Mouse (Mus musculus): ENCODE measurements around the gene Klhl22. TPM values are rescaled to one million over a fixed set of nuclear protein-coding genes. Genes with fewer than 3 reads are reported as not detected.

The Klhl22 gene
- total and polyA plus RNA-seq, 2 experiments from 2014 or later: 79.3 to 156 TPM

DNA sequence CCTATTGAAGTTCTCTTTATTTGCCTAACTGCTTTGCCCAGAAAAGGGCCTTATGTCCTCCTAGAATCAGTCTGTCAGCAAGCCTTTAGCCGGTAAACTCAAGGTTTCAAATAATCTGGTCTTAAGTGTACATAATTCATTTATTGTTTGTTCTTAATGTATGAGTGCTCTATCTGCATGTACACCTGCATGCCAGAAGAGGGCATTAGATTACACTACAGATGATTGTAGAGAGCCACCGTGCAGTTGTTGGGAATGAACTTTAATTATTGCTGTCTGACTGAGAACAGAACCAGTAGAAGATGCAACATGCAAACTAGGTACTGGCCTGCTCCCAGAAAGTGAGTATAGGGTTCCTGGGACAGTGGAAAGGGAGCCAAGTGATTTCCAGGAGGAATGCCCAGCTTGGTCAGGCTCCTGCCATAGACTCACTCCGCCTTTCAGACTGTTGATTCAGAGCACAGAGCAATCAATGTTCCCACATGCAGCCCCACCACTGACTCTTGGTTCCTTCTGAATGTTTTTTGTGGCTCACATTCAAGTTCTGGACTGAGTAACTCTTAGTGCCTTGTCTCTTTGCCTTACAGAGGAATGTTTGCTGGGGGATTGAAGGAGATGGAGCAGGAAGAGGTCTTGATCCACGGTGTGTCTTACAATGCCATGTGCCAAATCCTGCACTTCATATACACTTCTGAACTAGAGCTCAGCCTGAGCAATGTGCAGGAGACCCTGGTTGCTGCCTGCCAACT, 11.9 kb downstream of the Klhl22 start:
- ATAC-seq (ENCODE audit: low FRiP score) (no peak), DNase-seq (ENCODE audit: low spot score) (peak; percentile 19)
- H3K4me3 ChIP-seq (ENCODE audit: low read depth, low read length): no peak overlapping the region
- H3K4me1 ChIP-seq (ENCODE audit: insufficient read depth, low read length): no peaks in the 10 kb centered on the region
- H3K36me3 ChIP-seq (ENCODE audit: insufficient read depth, low read length): peaks cover 30% of the 10 kb centered on the region
- H3K4me2 ChIP-seq (ENCODE audit: low read depth, low read length, poor library complexity, severe bottlenecking): no peak overlapping the region
- H3K27me3 ChIP-seq (ENCODE audit: insufficient read depth, low read length): no peaks in the 10 kb centered on the region
- WGBS: 75% methylated on average over 4 of the region's 4 CpGs
- H3K9ac ChIP-seq (replicated peaks; ENCODE audit: low read length, poor library complexity, severe bottlenecking): no peak overlapping the region
- peak; percentile 63 for TF ChIP-seq CTCF (IDR thresholded peaks at IDR 0.05)
- H3K9me3 ChIP-seq (ENCODE audit: low read length): no peaks in the 10 kb centered on the region
- no peak overlapping the region for H3K27ac ChIP-seq (ENCODE audit: low read depth, low read length)

DNA sequence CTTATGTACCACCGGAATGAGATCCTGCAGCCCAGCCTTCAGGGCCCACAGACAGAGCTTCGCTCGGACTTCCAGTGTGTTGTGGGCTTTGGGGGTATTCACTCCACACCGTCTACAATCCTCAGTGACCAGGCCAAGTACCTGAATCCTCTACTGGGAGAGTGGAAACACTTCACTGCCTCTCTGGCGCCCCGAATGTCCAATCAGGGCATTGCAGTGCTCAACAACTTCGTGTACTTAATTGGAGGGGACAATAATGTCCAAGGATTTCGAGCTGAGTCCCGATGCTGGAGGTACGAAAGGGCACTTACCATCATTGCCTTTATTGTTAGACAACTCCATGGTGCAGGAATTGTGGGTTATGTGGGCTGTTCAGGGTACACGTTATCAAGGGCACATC, 17.4 kb downstream of the Klhl22 start:
- no peaks in the 10 kb centered on the region for H3K27me3 ChIP-seq (ENCODE audit: insufficient read depth, low read length)
- peak; percentile 64 for TF ChIP-seq CTCF (IDR thresholded peaks at IDR 0.05)
- H3K36me3 ChIP-seq (ENCODE audit: insufficient read depth, low read length): peaks cover 45% of the 10 kb centered on the region
- ATAC-seq (ENCODE audit: low FRiP score) (no peak), DNase-seq (ENCODE audit: low spot score) (no peak)
- H3K4me1 ChIP-seq (ENCODE audit: insufficient read depth, low read length): no peaks in the 10 kb centered on the region
- H3K9ac ChIP-seq (replicated peaks; ENCODE audit: low read length, poor library complexity, severe bottlenecking): no peak overlapping the region
- no peak overlapping the region for H3K4me3 ChIP-seq (ENCODE audit: low read depth, low read length)
- H3K9me3 ChIP-seq (ENCODE audit: low read length): no peaks in the 10 kb centered on the region
- no peak overlapping the region for H3K4me2 ChIP-seq (ENCODE audit: low read depth, low read length, poor library complexity, severe bottlenecking)
- no peak overlapping the region for H3K27ac ChIP-seq (ENCODE audit: low read depth, low read length)
- 68% methylated on average over 11 of the region's 11 CpGs for WGBS

DNA sequence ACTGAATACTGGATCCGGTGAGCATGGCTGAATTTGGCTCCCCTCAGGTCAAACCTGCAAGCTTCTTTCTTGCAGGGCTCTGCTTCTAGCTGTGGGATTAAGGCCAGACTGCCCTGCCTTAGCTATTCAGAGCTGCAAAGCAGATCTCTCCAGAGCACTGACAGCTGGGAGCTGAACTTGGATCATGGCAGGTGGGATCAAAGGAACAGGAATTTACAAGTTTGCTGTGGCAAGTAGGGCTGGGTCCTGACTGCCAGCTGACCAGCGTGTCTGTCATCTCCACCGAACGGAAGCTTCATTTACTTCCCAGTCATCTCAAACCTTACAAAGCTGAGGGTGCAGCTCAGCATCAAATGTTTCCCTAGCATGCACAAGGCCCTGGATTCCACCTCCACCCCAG, 18.8 kb downstream of the Klhl22 start:
- TF ChIP-seq CTCF (IDR thresholded peaks at IDR 0.05): no peak
- Histone ChIP-seq H3K9ac (replicated peaks; ENCODE audit: low read length, poor library complexity, severe bottlenecking) (no peak overlapping the region), H3K27ac (ENCODE audit: low read depth, low read length) (no peak overlapping the region), H3K4me3 (ENCODE audit: low read depth, low read length) (no peak overlapping the region), H3K27me3 (ENCODE audit: insufficient read depth, low read length) (no peaks in the 10 kb centered on the region), H3K4me2 (ENCODE audit: low read depth, low read length, poor library complexity, severe bottlenecking) (no peak overlapping the region), H3K9me3 (ENCODE audit: low read length) (no peaks in the 10 kb centered on the region), H3K4me1 (ENCODE audit: insufficient read depth, low read length) (no peaks in the 10 kb centered on the region), H3K36me3 (ENCODE audit: insufficient read depth, low read length) (peaks cover 43% of the 10 kb centered on the region)
- 79% methylated on average over 4 of the region's 4 CpGs for WGBS
- DNase-seq (ENCODE audit: low spot score): no peak
- ATAC-seq (ENCODE audit: low FRiP score): no peak

DNA sequence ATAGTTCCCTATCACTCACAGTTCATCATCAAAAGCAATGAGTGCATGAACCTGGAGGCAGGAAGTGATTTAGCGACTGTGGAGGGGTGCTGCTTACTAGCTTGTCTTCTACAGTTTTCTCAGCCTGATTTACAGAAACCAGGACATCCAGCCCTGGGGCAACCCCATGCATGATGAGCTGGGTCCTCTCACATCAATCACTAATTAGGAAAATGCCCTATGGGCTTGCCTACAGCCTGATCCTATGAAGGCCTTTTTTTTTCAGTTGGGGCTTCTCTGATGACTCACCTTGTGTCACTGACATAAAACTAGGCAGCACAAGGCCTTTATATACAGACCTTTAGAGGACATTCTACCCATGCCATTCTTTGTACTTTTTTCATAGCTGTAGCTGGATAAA, 20.3 kb downstream of the Klhl22 start:
- Histone ChIP-seq H3K36me3 (ENCODE audit: insufficient read depth, low read length) (peaks cover 49% of the 10 kb centered on the region), H3K27me3 (ENCODE audit: insufficient read depth, low read length) (no peaks in the 10 kb centered on the region), H3K4me3 (ENCODE audit: low read depth, low read length) (no peak overlapping the region), H3K9me3 (ENCODE audit: low read length) (no peaks in the 10 kb centered on the region), H3K4me2 (ENCODE audit: low read depth, low read length, poor library complexity, severe bottlenecking) (no peak overlapping the region), H3K27ac (ENCODE audit: low read depth, low read length) (no peak overlapping the region), H3K9ac (replicated peaks; ENCODE audit: low read length, poor library complexity, severe bottlenecking) (no peak overlapping the region), H3K4me1 (ENCODE audit: insufficient read depth, low read length) (no peaks in the 10 kb centered on the region)
- no peak for ATAC-seq (ENCODE audit: low FRiP score)
- TF ChIP-seq CTCF (IDR thresholded peaks at IDR 0.05): no peak
- 76% methylated on average over 1 of the region's 1 CpGs for WGBS
- DNase-seq (ENCODE audit: low spot score): no peak

DNA sequence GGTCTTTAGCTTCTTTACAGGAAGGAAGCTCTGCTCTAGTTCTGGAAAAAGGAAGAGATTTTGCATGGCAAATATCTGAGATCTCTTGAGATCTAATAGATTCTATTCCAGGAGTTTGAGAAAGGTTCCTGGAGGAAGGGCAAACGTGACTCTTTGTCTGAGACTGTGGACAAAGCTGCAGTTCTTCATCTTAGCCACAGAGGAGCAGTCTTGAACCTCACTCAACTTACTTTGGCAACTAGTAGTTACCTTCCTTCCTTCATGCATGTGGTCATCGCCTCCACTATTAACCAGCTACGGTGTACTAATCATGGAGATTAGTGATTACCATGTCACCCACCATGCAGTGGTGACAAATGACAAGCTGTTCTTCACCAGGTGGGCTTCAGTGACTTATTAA, 25.9 kb downstream of the Klhl22 start:
- TF ChIP-seq CTCF (IDR thresholded peaks at IDR 0.05): peak; percentile 63
- Histone ChIP-seq H3K27ac (ENCODE audit: low read depth, low read length) (no peak overlapping the region), H3K36me3 (ENCODE audit: insufficient read depth, low read length) (peaks cover 37% of the 10 kb centered on the region), H3K9ac (replicated peaks; ENCODE audit: low read length, poor library complexity, severe bottlenecking) (no peak overlapping the region), H3K4me1 (ENCODE audit: insufficient read depth, low read length) (no peaks in the 10 kb centered on the region), H3K9me3 (ENCODE audit: low read length) (no peaks in the 10 kb centered on the region), H3K4me2 (ENCODE audit: low read depth, low read length, poor library complexity, severe bottlenecking) (no peak overlapping the region), H3K4me3 (ENCODE audit: low read depth, low read length) (no peak overlapping the region), H3K27me3 (ENCODE audit: insufficient read depth, low read length) (no peaks in the 10 kb centered on the region)
- ATAC-seq (ENCODE audit: low FRiP score): no peak
- no peak for DNase-seq (ENCODE audit: low spot score)
- WGBS: 50% methylated on average over 3 of the region's 3 CpGs

DNA sequence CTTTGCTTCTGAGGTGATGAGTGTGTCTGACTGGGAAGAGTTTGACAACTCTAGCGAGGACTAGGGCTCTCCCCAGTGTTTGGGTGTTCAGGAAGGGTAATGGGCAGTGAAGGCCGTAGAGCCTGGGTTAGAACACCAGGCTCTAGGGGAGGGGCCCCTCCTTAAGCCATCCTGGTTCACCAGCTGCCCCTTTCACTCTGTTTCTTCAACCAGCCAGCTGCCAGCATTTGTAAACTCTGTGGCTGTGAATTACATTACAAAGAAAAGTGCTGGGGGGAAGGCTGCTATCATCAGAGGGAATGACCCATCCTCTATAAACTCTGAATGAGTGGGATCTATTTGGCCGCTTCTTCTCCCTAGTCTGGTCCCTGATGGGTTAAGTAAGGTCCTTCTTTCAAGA, 33.3 kb downstream of the Klhl22 start:
- peaks cover 17% of the 10 kb centered on the region for H3K36me3 ChIP-seq (ENCODE audit: insufficient read depth, low read length)
- TF ChIP-seq CTCF (IDR thresholded peaks at IDR 0.05): no peak
- no peaks in the 10 kb centered on the region for H3K9me3 ChIP-seq (ENCODE audit: low read length)
- no peak overlapping the region for H3K27ac ChIP-seq (ENCODE audit: low read depth, low read length)
- H3K27me3 ChIP-seq (ENCODE audit: insufficient read depth, low read length): peaks cover 22% of the 10 kb centered on the region
- H3K4me3 ChIP-seq (ENCODE audit: low read depth, low read length): no peak overlapping the region
- ATAC-seq (ENCODE audit: low FRiP score) (no peak), DNase-seq (ENCODE audit: low spot score) (no peak)
- H3K4me2 ChIP-seq (ENCODE audit: low read depth, low read length, poor library complexity, severe bottlenecking): no peak overlapping the region
- no peak overlapping the region for H3K9ac ChIP-seq (replicated peaks; ENCODE audit: low read length, poor library complexity, severe bottlenecking)
- 76% methylated on average over 3 of the region's 3 CpGs for WGBS
- no peaks in the 10 kb centered on the region; the same call in 1 of the 2 replicates for H3K4me1 ChIP-seq (ENCODE audit: insufficient read depth, low read length)

Data from midbrain, postnatal 0 days (tissue).